Mouse (Mus musculus): Measurements from ENCODE around the gene Nme1.

Gene Nme1

GRCm38 (mm10) chr11:93968005-93968847, at the start of gene Nme1, which contains the start of gene Gm20390:
Gene Nme1, minus strand, starts transcription at chr11:93968521.
Gene Gm20390, minus strand, starts transcription at chr11:93968293.
- in situ Hi-C loops (cut with MboI; ENCODE audit: low sequenced_read_pairs): loop anchor here (10.0 kb wide), 1 partner anchor 107 kb away; no protein-coding TSS in a partner anchor

DNA sequence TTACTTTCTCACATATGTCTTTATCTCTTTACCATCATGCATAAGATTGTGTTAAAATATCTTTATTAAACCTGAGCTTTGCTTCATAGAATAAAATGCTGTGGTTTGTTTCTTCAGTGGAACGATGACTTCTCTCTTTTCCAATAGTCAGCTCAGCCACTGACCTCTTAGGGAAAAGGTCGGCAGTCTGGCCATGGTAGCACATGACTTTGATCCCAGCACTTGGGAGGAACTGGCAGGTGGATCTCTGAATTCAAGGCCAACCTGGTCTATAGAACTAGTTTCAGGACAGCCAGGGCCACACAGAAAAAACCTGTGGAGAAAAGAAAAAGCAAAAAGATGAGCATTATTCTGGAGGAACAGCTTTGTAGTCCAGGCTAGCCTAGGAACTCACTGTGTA, 35.0 kb upstream of the Nme1 start:
- in situ Hi-C loops (cut with MboI; ENCODE audit: low sequenced_read_pairs): no loop called here

GRCm38 (mm10) chr11:93999276-93999675, 31.0 kb upstream of the Nme1 start:
- in situ Hi-C loops (cut with MboI; ENCODE audit: low sequenced_read_pairs): no loop called here

DNA sequence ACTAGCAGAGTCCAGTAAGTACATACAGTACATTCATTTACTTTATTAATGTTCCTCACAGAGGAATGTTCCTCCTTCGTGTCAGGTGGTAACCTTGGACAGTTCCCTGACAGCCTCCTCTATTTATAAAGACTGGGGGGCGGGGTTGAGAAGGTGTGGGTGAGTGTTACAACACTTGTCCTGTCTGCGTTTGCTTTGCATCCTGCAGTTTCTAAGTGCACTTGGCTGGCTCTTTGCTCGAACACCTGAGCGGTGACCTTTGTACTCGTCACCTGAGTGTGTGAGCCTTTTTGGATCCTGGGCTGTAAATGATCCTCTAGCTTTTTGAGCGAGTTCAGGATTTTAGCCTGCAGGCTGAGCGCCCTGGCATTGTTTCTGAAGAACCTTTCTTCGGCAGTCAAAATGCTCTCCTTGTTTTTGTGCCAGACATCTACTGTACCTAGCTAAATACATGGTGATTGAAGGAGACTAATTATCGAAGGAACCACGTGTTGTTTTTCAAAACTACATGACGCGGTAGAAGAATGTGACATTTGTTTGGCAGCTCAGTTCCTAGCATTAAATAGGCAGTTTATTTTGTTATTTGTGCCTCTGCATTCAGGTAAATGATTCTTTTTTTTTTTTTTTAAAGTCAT, 28.9 kb upstream of the Nme1 start:
- in situ Hi-C loops (cut with MboI; ENCODE audit: low sequenced_read_pairs): no loop called here

- in situ Hi-C loops (cut with MboI; ENCODE audit: low sequenced_read_pairs): no loop called here
Measured at GRCm38 (mm10) chr11:93996306-93997140, 28.2 kb upstream of the Nme1 start.

- in situ Hi-C loops (cut with MboI; ENCODE audit: low sequenced_read_pairs): no loop called here
Measured at GRCm38 (mm10) chr11:93995720-93996305, 27.5 kb upstream of the Nme1 start, which contains the start of gene Spag9. Gene Spag9, plus strand, starts transcription at chr11:93996091.

GRCm38 (mm10) chr11:93995111-93995719, 26.9 kb upstream of the Nme1 start:
- in situ Hi-C loops (cut with MboI; ENCODE audit: low sequenced_read_pairs): no loop called here

- in situ Hi-C loops (cut with MboI; ENCODE audit: low sequenced_read_pairs): no loop called here
Measured at GRCm38 (mm10) chr11:93994531-93994930, 26.2 kb upstream of the Nme1 start.

- in situ Hi-C loops (cut with MboI; ENCODE audit: low sequenced_read_pairs): no loop called here
Measured at GRCm38 (mm10) chr11:93988328-93989062, 20.2 kb upstream of the Nme1 start.

DNA sequence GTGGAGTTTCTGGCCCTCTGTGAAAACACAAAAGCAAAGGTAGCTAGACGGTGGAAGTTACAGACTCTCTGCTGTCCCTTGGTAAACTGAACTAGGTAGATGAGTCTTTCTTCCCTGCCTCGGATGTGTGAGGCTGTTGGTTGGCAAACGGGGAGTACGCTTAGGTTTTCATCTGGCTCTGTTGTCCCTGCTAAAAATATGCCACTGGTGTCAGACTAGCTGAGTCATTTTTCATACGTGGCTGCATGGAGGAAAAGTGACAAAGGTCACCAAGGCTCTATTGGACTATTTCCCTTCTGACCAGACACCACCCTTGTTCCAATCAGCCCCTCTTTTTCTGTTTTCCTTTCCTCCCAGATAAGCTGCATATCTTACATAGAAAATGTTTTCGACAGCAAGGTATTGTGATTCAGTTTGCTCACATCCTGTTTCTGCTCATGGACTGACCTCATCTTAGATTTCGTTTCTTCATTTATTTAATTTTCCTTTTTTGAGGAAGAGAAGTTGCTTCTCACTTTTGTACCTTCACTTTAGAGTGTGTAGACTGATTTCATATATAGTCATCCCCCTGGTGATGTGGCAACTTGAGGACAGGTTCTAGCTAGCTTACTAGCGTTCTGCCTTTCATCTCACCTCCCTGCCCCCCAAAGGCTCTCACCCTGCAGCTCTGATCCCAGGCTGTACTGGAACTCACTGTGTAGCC, 19.5 kb upstream of the Nme1 start:
- in situ Hi-C loops (cut with MboI; ENCODE audit: low sequenced_read_pairs): no loop called here

DNA sequence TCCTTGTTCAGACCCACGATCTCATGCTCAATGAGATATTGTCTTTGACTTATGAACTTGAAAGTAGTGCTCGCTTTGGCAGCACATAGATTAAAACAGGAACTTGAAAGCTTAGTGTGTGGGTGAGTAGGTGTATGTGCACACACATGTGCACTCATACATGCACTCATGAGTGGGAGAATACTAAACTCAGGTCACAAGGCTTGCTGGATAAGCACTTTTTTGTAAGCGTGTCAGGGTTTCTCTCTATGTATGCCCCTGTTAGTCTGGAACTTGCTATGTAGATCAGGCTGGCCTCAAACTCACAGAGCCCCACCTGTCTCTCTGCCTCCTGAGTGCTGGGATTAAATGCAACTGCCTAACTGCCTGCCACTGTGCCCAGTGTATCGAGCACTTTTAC, 18.7 kb upstream of the Nme1 start:
- in situ Hi-C loops (cut with MboI; ENCODE audit: low sequenced_read_pairs): no loop called here

- in situ Hi-C loops (cut with MboI; ENCODE audit: low sequenced_read_pairs): no loop called here
Measured at GRCm38 (mm10) chr11:93986298-93986697, 18.0 kb upstream of the Nme1 start.

DNA sequence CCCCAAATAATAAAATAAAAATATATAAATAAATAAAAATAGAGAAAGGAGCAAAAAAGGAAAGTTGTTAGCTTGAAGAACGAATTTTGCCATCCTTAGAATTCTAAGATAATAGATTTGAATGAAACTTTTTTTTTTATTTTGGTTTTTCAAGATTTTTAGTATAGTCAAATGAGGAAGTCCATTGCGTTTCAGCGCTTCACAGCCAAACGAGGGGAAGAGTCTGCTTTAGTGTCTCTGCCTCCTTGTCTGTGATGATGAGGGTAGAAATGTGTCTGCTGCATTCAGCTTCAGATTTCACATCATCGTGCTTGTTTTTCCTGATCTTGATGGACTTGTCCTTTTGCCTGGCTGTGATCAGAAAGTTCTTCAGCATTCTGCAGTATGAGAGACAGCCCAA, 16.9 kb upstream of the Nme1 start:
- in situ Hi-C loops (cut with MboI; ENCODE audit: low sequenced_read_pairs): no loop called here

- in situ Hi-C loops (cut with MboI; ENCODE audit: low sequenced_read_pairs): no loop called here
Measured at GRCm38 (mm10) chr11:93984619-93985018, 16.3 kb upstream of the Nme1 start.

DNA sequence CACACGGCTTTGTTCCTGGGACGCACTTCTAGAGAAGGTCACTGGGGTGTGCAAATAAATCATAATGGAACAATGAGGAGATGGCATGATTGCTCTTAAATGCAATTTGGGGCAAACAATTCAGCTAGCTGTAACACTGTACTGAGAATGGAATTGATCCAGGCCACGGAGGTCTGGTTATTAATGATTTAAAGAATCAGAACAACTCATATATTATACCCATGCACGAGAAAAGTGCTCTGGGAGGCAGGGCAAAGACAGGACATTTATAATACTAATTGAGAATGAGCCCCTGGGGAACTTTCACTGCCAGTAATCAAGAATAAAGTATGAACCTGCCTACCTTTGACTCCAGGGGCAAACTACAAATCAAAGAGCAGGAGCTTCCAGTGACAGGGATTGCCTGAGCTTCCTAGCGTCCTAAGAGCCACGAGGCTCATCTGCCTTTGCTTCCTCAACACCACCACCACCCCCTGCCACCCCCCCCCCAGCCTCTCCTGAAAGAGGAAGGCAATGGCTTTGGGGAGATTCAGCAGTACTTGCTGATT, 11.3 kb upstream of the Nme1 start:
- in situ Hi-C loops (cut with MboI; ENCODE audit: low sequenced_read_pairs): no loop called here

- in situ Hi-C loops (cut with MboI; ENCODE audit: low sequenced_read_pairs): no loop called here
Measured at GRCm38 (mm10) chr11:93972951-93973350, 4.6 kb upstream of the Nme1 start.

- in situ Hi-C loops (cut with MboI; ENCODE audit: low sequenced_read_pairs): loop anchor here (10.0 kb wide), 1 partner anchor 105 kb away; no protein-coding TSS in a partner anchor
Measured at GRCm38 (mm10) chr11:93969799-93970198, 1.5 kb upstream of the Nme1 start.

DNA sequence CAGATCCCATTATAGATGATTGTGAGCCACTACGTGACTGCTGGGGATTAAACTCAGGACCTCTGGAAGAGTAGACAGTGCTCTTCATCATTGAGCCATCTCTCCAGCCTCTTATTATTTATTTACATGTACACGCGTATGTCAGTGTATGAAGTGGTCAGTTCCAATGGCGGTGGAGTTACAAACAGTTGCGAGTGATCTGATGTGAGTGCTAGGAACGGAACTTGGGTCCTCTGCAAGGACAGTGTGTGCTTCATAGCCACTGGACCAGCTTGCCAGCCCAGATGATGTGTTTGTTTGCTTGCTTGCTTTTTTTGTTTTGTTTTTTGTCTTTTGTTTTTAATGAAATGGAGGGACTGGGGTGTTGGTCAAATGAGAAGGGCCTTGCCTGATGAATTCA, 850 bp upstream of the Nme1 start:
- in situ Hi-C loops (cut with MboI; ENCODE audit: low sequenced_read_pairs): loop anchor here (10.0 kb wide), 1 partner anchor 106 kb away; no protein-coding TSS in a partner anchor

DNA sequence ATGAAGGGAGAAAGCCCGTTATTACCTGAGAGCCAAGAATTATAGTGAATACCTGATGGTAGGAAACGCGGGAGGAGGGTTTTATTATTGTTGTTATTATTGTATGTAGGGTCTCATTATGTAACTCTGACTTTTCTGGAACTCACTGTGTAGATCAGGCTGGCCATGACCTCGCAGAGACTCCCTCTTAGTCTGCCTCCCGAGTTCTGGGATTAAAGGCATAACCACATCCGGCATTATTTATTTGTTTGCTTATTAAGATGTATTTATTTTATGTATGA, 467 bp upstream of the Nme1 start:
- in situ Hi-C loops (cut with MboI; ENCODE audit: low sequenced_read_pairs): loop anchor here (10.0 kb wide), 1 partner anchor 106 kb away; no protein-coding TSS in a partner anchor
